Mouse (Mus musculus) erythroblast, embryonic 14.5 days (primary cell): ENCODE measurements around the gene Acacb.

Experiments used
- GATA1 ChIP-seq: IDR thresholded peaks from 2 replicates; pipeline ENCODE4 v1.6.1; 2012; ENCODE audit warnings: low read length, inconsistent platforms, mixed read lengths
- TAL1 ChIP-seq: IDR thresholded peaks from 3 replicates; pipeline ENCODE4 v1.6.1; 2012; ENCODE audit warnings: low read length, inconsistent platforms, mixed read lengths

DNA sequence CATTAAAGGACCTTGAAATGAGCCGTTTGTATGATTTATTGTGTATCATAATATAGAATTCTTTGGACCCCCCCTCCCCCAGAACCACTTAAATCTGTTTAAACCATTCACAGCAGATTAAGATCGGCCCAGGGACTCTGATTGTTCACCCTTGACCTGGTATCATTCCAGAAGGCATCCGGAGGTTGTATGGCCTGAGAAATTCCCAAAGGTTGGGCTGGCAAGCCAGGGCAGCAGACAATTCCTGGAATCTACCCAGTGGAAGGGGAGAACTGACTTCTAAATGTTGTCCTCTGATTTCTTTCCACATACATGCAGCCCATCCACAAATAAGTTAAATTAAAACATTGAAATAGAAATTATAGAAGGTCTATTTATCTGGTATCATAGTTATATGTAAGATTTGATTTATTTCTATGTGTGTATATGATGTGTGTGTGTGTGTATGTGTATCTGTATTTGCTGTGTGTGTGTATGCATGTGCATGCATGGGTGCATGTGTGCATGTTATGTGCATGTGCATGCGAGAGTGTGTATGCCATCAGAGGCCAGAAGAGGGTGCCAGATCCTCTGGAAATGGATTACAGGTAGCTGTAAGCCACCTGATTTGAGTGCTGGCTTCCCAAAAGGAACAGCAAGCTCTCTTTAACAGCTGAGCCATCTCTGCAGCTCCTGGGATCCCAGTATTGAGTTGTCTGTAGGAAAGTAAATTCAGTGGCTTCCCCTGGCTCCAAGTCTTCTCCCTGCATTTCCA lies 31.8 kb downstream of the Acacb start:
- no peak for TF ChIP-seq TAL1
- no peak for TF ChIP-seq GATA1
